Mouse (Mus musculus): ENCODE measurements around the gene Ddo.

Ddo gene

GRCm38 (mm10) chr10:40665270-40665669, 35.5 kb downstream of the Ddo start:
- no peak for DNase-seq (ENCODE audit: low spot score)

GRCm38 (mm10) chr10:40666943-40667342, 37.1 kb downstream of the Ddo start:
- no peak for DNase-seq (ENCODE audit: low spot score)

- DNase-seq (ENCODE audit: low spot score) = no peak
Observed at GRCm38 (mm10) chr10:40668640-40669039, 38.8 kb downstream of the Ddo start.

- no peak for DNase-seq (ENCODE audit: low spot score)
Observed at GRCm38 (mm10) chr10:40672587-40673296, 42.9 kb downstream of the Ddo start.

- no peak for DNase-seq (ENCODE audit: low spot score)
Observed at GRCm38 (mm10) chr10:40673297-40673665, 43.5 kb downstream of the Ddo start.

GRCm38 (mm10) chr10:40674151-40674550, 44.3 kb downstream of the Ddo start:
- no peak for DNase-seq (ENCODE audit: low spot score)

GRCm38 (mm10) chr10:40675921-40676320, 46.1 kb downstream of the Ddo start:
- DNase-seq (ENCODE audit: low spot score) = no peak

GRCm38 (mm10) chr10:40678477-40678876, 48.7 kb downstream of the Ddo start:
- no peak for DNase-seq (ENCODE audit: low spot score)

- DNase-seq (ENCODE audit: low spot score) = no peak
Observed at GRCm38 (mm10) chr10:40682470-40682869, 52.7 kb downstream of the Ddo start.

- no peak for DNase-seq (ENCODE audit: low spot score)
Observed at GRCm38 (mm10) chr10:40683092-40683867, 53.5 kb downstream of the Ddo start, which contains the start of gene Mettl24. Gene Mettl24 (plus strand): TSS chr10:40683282.

- no peak for DNase-seq (ENCODE audit: low spot score)
Observed at GRCm38 (mm10) chr10:40683868-40684253, 54.0 kb downstream of the Ddo start.

GRCm38 (mm10) chr10:40684326-40684725, 54.5 kb downstream of the Ddo start:
- DNase-seq (ENCODE audit: low spot score) = no peak

- no peak for DNase-seq (ENCODE audit: low spot score)
Observed at GRCm38 (mm10) chr10:40685641-40686040, 55.8 kb downstream of the Ddo start.

GRCm38 (mm10) chr10:40686976-40687375, 57.2 kb downstream of the Ddo start:
- DNase-seq (ENCODE audit: low spot score) = no peak

- no peak for DNase-seq (ENCODE audit: low spot score)
Observed at GRCm38 (mm10) chr10:40687407-40687806, 57.6 kb downstream of the Ddo start.

- no peak for DNase-seq (ENCODE audit: low spot score)
Observed at GRCm38 (mm10) chr10:40688266-40688665, 58.5 kb downstream of the Ddo start.

GRCm38 (mm10) chr10:40688873-40689272, 59.1 kb downstream of the Ddo start:
- no peak for DNase-seq (ENCODE audit: low spot score)

- DNase-seq (ENCODE audit: low spot score) = no peak
Observed at GRCm38 (mm10) chr10:40698652-40699051, 68.8 kb downstream of the Ddo start.

- no peak for DNase-seq (ENCODE audit: low spot score)
Observed at GRCm38 (mm10) chr10:40711127-40711526, 81.3 kb downstream of the Ddo start.

- DNase-seq (ENCODE audit: low spot score) = no peak
Observed at GRCm38 (mm10) chr10:40713018-40713608, 83.3 kb downstream of the Ddo start.

GRCm38 (mm10) chr10:40713829-40714228, 84.0 kb downstream of the Ddo start:
- no peak for DNase-seq (ENCODE audit: low spot score)

GRCm38 (mm10) chr10:40715151-40715550, 85.3 kb downstream of the Ddo start:
- no peak for DNase-seq (ENCODE audit: low spot score)

GRCm38 (mm10) chr10:40716296-40716695, 86.5 kb downstream of the Ddo start:
- no peak for DNase-seq (ENCODE audit: low spot score)

Measured in spleen, adult 12 weeks (tissue).